Mouse (Mus musculus) CH12.LX (cell line): Measurements from ENCODE around the gene Olfr472. TPM values are rescaled to one million over a fixed set of nuclear protein-coding genes. Genes with fewer than 3 reads are reported as not detected.
"Not testable (repeated sequence)": the region's sequence is repeated elsewhere in the genome, so short reads cannot be mapped to it uniquely, and the experiment has no call there.

Source experiments
- DNase-seq: peaks from one replicate; pipeline ENCODE4 v3.0.0-alpha.2; 2013; ENCODE audit errors: extremely low read depth
- H3K27ac ChIP-seq: 2 replicates; pipeline ENCODE4 v1.5.1; 2012; ENCODE audit warnings: low read depth, mild to moderate bottlenecking, control low read depth, moderate library complexity; ENCODE audit not compliant: insufficient read depth
- H3K27me3 ChIP-seq: replicated peaks from 2 replicates; pipeline ENCODE3; 2012; ENCODE audit warnings: inconsistent platforms
- H3K36me3 ChIP-seq, 2 experiments: replicated peaks in 1 of 2; 2 replicates each; pipeline versions ENCODE3 to v1.6.1; 2012; ENCODE audit warnings: inconsistent platforms in 1 of 2, low read length in 1 of 2, mild to moderate bottlenecking in 1 of 2, mixed read lengths in 1 of 2, moderate library complexity in 1 of 2; ENCODE audit not compliant: control insufficient read depth in 1 of 2, insufficient read depth in 1 of 2
- H3K4me1 ChIP-seq, 2 experiments: 2 replicates each; pipeline ENCODE4 v1.6.1; 2012; ENCODE audit warnings: inconsistent platforms in 1 of 2, moderate library complexity in 1 of 2; ENCODE audit not compliant: insufficient read depth in 2 of 2, control insufficient read depth in 1 of 2
- H3K4me2 ChIP-seq: 2 replicates; pipeline ENCODE4 v1.6.1; 2012; ENCODE audit warnings: low read depth, mild to moderate bottlenecking, control low read depth; ENCODE audit not compliant: poor library complexity, insufficient read depth, severe bottlenecking
- H3K4me3 ChIP-seq, 3 experiments: fragments of 150-350 bp in 1 of 3; sonication (generic) in 1 of 3; replicated peaks in 1 of 3; 2 replicates each; pipeline versions ENCODE3 to v1.5.1; 2011 to 2012; ENCODE audit warnings: low read depth in 2 of 3, low read length in 2 of 3, mild to moderate bottlenecking in 2 of 3, moderate library complexity in 2 of 3, control low read depth in 1 of 3, improper control_type of control experiment in 1 of 3, inconsistent platforms in 1 of 3, mixed read lengths in 1 of 3; ENCODE audit not compliant: poor library complexity in 1 of 3
- H3K79me2 ChIP-seq: replicated peaks from 2 replicates; pipeline ENCODE4 v1.6.1; 2012; ENCODE audit warnings: mild to moderate bottlenecking, moderate library complexity; ENCODE audit not compliant: control insufficient read depth, poor library complexity, insufficient read depth, severe bottlenecking; ENCODE audit errors: extremely low read depth
- H3K9ac ChIP-seq: 2 replicates; pipeline ENCODE4 v1.6.1; 2012; ENCODE audit warnings: low read depth, mild to moderate bottlenecking, control low read depth, moderate library complexity; ENCODE audit not compliant: insufficient read depth
- H3K9me3 ChIP-seq: replicated peaks from 2 replicates; pipeline ENCODE3; 2012; ENCODE audit warnings: low read length, inconsistent platforms, mixed read lengths
- CHD2 ChIP-seq: IDR thresholded peaks from 2 replicates; pipeline ENCODE4 v1.6.1; 2011; ENCODE audit warnings: low read length, improper control_type of control experiment
- E2F4 ChIP-seq: IDR thresholded peaks from 2 replicates; pipeline ENCODE4 v1.6.1; 2011; ENCODE audit warnings: low read depth, low read length, improper control_type of control experiment; ENCODE audit not compliant: insufficient replicate concordance
- EP300 ChIP-seq: IDR thresholded peaks from 2 replicates; pipeline ENCODE4 v1.6.1; 2011; ENCODE audit warnings: low read length, improper control_type of control experiment
- ETS1 ChIP-seq: conservative IDR thresholded peaks from 2 replicates; pipeline ENCODE4 v1.6.1; 2012; ENCODE audit warnings: low read depth, mild to moderate bottlenecking, inconsistent platforms, low read length, improper control_type of control experiment, moderate library complexity
- HCFC1 ChIP-seq: IDR thresholded peaks from 2 replicates; pipeline ENCODE4 v1.6.1; 2012; ENCODE audit warnings: low read depth, mild to moderate bottlenecking, inconsistent platforms, low read length, improper control_type of control experiment
- JUN ChIP-seq: IDR thresholded peaks from 2 replicates; pipeline ENCODE4 v1.6.1; 2011; ENCODE audit warnings: low read depth, mild to moderate bottlenecking, low read length, improper control_type of control experiment, moderate library complexity; ENCODE audit not compliant: insufficient read depth
- KAT2A ChIP-seq: IDR thresholded peaks from 2 replicates; pipeline ENCODE4 v1.6.1; 2012; ENCODE audit warnings: low read length, improper control_type of control experiment, inconsistent platforms; ENCODE audit not compliant: insufficient replicate concordance
- MAX ChIP-seq: IDR thresholded peaks from 2 replicates; pipeline ENCODE4 v1.6.1; 2011; ENCODE audit warnings: low read length, improper control_type of control experiment
- MXI1 ChIP-seq: IDR thresholded peaks from 2 replicates; pipeline ENCODE4 v1.6.1; 2011; ENCODE audit warnings: mild to moderate bottlenecking, low read depth, low read length, improper control_type of control experiment
- NELFE ChIP-seq: IDR thresholded peaks from 2 replicates; pipeline ENCODE4 v1.6.1; 2011; ENCODE audit warnings: low read depth, low read length, improper control_type of control experiment
- PAX5 ChIP-seq: IDR thresholded peaks from 2 replicates; pipeline ENCODE4 v1.6.1; 2012; ENCODE audit warnings: low read length, inconsistent platforms, mixed read lengths
- POLR2A ChIP-seq: IDR thresholded peaks from 2 replicates; pipeline ENCODE4 v1.6.1; 2011; ENCODE audit warnings: low read depth, mild to moderate bottlenecking, improper control_type of control experiment, low read length
- POLR2AphosphoS2 ChIP-seq: IDR thresholded peaks from 2 replicates; pipeline ENCODE4 v1.6.1; 2011; ENCODE audit warnings: low read depth, low read length, improper control_type of control experiment
- SMC3 ChIP-seq: IDR thresholded peaks from 2 replicates; pipeline ENCODE4 v1.6.1; 2011; ENCODE audit warnings: low read depth, low read length, improper control_type of control experiment
- TBP ChIP-seq: conservative IDR thresholded peaks from 2 replicates; pipeline ENCODE4 v1.6.1; 2011; ENCODE audit warnings: low read depth, low read length, improper control_type of control experiment
- UBTF ChIP-seq: IDR thresholded peaks from 2 replicates; pipeline ENCODE4 v1.6.1; 2012; ENCODE audit warnings: low read depth, mild to moderate bottlenecking, inconsistent platforms, low read length, improper control_type of control experiment, moderate library complexity
- ZKSCAN1 ChIP-seq: IDR thresholded peaks from 2 replicates; pipeline ENCODE4 v1.6.1; 2012; ENCODE audit warnings: low read depth, inconsistent platforms, low read length, improper control_type of control experiment, borderline replicate concordance
- dilution Hi-C: fragments of 300-500 bp; cut with MboI; formaldehyde crosslinking; loops from 2 replicates; pipeline ENCODE4 v1.14.3; 2020; ENCODE audit warnings: low sequenced_read_pairs; ENCODE audit not compliant: extremely low pct_unique_long_range_greater_than_20kb, extremely low pct_ligation_motif_present
- in situ Hi-C: fragments of 300-500 bp; cut with MboI; formaldehyde crosslinking; loops from 3 replicates; pipeline ENCODE4 v1.14.3; 2019; ENCODE audit warnings: low sequenced_read_pairs, low pct_ligation_motif_present, low pct_unique_long_range_greater_than_20kb, mixed read lengths
- polyA plus RNA-seq: library from polyadenylated mRNA; unstranded; fragments of >175 nt; gene quantifications from 2 replicates; pipeline ENCODE4 v1.2.1, GENCODE M21; 2012; ENCODE audit warnings: low read depth; ENCODE audit not compliant: insufficient read length
- total RNA-seq, 2 experiments: library from RNA; depleted of rRNA; stranded (reverse); fragments of 300-350 nt in 1 of 2; fragments of >200 nt in 1 of 2; gene quantifications; 2 replicates each; pipeline ENCODE4 v1.2.3; 2012 to 2014

The Olfr472 gene
- total RNA-seq (2012; rRNA removed) (not detected in 2 replicates), total RNA-seq (2014; rRNA removed) (not detected in 2 replicates), polyA plus RNA-seq (0.04 TPM in 1 of 2 replicates, not detected in the other)

DNA sequence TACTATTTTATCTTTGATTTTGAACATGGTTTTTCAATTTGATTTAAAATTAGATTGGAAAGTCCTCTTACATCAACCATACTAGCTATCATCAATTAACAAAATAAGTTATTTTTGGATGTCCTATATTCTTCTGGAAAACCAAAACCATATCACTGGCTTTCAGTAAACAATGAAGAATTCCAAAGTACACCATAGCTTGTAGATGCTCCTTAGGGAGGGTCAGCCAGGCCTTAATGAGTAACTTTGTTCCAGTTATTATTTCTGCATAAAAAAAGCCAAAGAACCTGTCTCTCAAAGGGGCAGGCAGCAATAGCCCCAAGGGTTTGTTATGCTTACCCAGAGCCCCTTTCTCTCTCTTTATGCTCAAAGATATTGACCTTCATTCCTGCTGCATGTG, at the start of gene Olfr472:
Olfr472 (plus strand) TSS at position 301 of the 400 bp plus-strand sequence.
- in situ Hi-C loops (no loop called here), dilution Hi-C loops (no loop called here)
- TF ChIP-seq NELFE (no peak), HCFC1 (no peak), UBTF (no peak), CHD2 (no peak), JUN (no peak)
- no peak within 1 kb of the TSS for H3K9ac ChIP-seq
- no peaks in the 10 kb centered on the region for H3K79me2 ChIP-seq
- no peak within 1 kb of the TSS for H3K4me3 ChIP-seq
- H3K27ac ChIP-seq, result no peak within 1 kb of the TSS
- H3K4me2 ChIP-seq, result no peak within 1 kb of the TSS
- no peak for DNase-seq
- H3K27me3 ChIP-seq, result peaks cover 5% of the 10 kb centered on the region
- H3K36me3 ChIP-seq, result no peaks in the 10 kb centered on the region
- H3K9me3 ChIP-seq, result no peaks in the 10 kb centered on the region
- H3K4me1 ChIP-seq, result no peaks in the 10 kb centered on the region

DNA sequence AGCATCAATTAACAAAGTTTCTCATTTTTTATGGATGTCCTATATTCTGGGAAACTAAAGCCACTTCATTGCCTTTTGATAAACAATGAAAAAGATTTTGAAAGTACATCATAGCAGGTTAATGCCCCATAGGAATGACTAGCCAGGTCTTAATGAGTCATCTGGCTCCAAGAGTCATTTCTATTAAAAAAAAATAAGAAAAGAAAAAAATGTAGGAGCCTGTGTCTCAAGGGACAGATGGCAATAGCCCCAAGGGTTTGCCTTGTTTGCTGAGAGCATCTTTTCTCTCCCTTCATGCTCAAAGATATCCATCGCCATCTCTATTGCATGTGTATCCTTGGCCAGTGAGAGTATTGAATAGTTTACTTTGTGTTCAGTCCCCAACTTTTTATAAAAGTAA, 32.4 kb downstream of the Olfr472 start, which contains the start of gene Olfr473:
Olfr473 (plus strand) TSS at position 301 of the 400 bp plus-strand sequence.
- Histone ChIP-seq H3K4me1 (no peaks in the 10 kb centered on the region), H3K36me3 (no peaks in the 10 kb centered on the region), H3K27ac (no peak within 1 kb of the TSS), H3K27me3 (peaks cover 26% of the 10 kb centered on the region), H3K79me2 (no peaks in the 10 kb centered on the region), H3K4me2 (no peak within 1 kb of the TSS), H3K9ac (no peak within 1 kb of the TSS), H3K9me3 (no peaks in the 10 kb centered on the region), H3K4me3 (no peak within 1 kb of the TSS)
- DNase-seq, result no peak
- dilution Hi-C loops, result no loop called here
- in situ Hi-C loops, result no loop called here
- TF ChIP-seq PAX5, result no peak
- no peak for TF ChIP-seq KAT2A
- TF ChIP-seq POLR2A, result no peak
- TF ChIP-seq ZKSCAN1, result no peak
- TF ChIP-seq E2F4, result no peak
- no peak for TF ChIP-seq SMC3
- no peak for TF ChIP-seq TBP
- TF ChIP-seq MXI1, result no peak
- no peak for TF ChIP-seq MAX
- TF ChIP-seq NELFE, result no peak
- TF ChIP-seq ETS1, result no peak
- no peak for TF ChIP-seq POLR2AphosphoS2
- no peak for TF ChIP-seq EP300
- TF ChIP-seq HCFC1, result no peak

DNA sequence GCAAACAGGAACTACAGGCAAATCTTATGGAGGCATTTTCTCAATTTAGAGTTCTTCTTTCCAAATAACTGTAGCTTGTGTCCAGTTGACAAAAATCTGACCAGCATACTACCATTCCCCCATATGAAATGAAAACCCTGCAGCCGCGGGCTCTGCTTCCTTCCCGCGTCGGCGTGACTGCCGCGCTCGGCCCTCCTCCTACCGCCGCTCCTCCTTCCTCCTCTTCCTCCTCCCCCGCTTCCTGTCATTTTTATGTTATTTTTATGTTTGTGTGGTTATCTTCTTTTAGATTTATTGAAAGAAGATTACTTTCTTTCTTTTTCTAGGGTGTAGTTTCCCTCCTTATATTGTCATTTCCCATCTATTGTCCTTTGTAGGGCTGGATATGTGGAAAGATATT, 54.8 kb downstream of the Olfr472 start:
- H3K79me2 ChIP-seq, H3K4me3 ChIP-seq, H3K27ac ChIP-seq, H3K4me1 ChIP-seq, H3K4me2 ChIP-seq, H3K9ac ChIP-seq, H3K9me3 ChIP-seq, H3K36me3 ChIP-seq, in situ Hi-C loops, dilution Hi-C loops, DNase-seq: not testable (repeated sequence)
- H3K27me3 ChIP-seq, result peaks cover 17% of the 10 kb centered on the region
